Mouse (Mus musculus): ENCODE measurements around the gene Galk2. TPM values are rescaled to one million over a fixed set of nuclear protein-coding genes. Genes with fewer than 3 reads are reported as not detected.

Galk2 gene
- polyA plus RNA-seq, 1 experiment: 54.7 TPM

- 2% methylated on average over 23 of the region's 23 CpGs for WGBS
- TF ChIP-seq CTCF (conservative IDR thresholded peaks at IDR 0.05; ENCODE audit: insufficient read depth, insufficient read length, low read depth, low read length) (no peak), POLR2A (IDR thresholded peaks at IDR 0.05; ENCODE audit: low read depth, low read length) (no peak)
- H3K27me3 ChIP-seq (replicated peaks; ENCODE audit: control insufficient read depth, insufficient read depth, low read length): no peaks in the 10 kb centered on the region
- DNase-seq: peak; percentile 85
- H3K36me3 ChIP-seq (ENCODE audit: control insufficient read depth, insufficient read depth, low read length): no peaks in the 10 kb centered on the region
- H3K4me1 ChIP-seq (ENCODE audit: control insufficient read depth, insufficient read depth, low read length): peaks cover 2% of the 10 kb centered on the region; the same call in 1 of the 2 replicates
- H3K4me3 ChIP-seq (ENCODE audit: insufficient read depth, low read depth, low read length): peak overlapping the region; percentile 96
- 0 out of 2 replicates have a peak overlapping the region, but pooled peaks have one; percentile 27 for H3K27ac ChIP-seq (ENCODE audit: insufficient read depth, low read depth, low read length)
These were observed 7.3 kb downstream of the Galk2 start for GRCm38 (mm10) chr2:125866058-125866740.

GRCm38 (mm10) chr2:125868301-125868700 is 9.4 kb downstream of the Galk2 start:
- TF ChIP-seq POLR2A (IDR thresholded peaks at IDR 0.05; ENCODE audit: low read depth, low read length) (no peak), CTCF (conservative IDR thresholded peaks at IDR 0.05; ENCODE audit: insufficient read depth, insufficient read length, low read depth, low read length) (no peak)

GRCm38 (mm10) chr2:125870159-125870558 is 11.2 kb downstream of the Galk2 start:
- Histone ChIP-seq H3K4me3 (ENCODE audit: insufficient read depth, low read depth, low read length) (no peak overlapping the region), H3K4me1 (ENCODE audit: control insufficient read depth, insufficient read depth, low read length) (peaks cover 2% of the 10 kb centered on the region; the same call in 1 of the 2 replicates), H3K27ac (ENCODE audit: insufficient read depth, low read depth, low read length) (no peak overlapping the region), H3K27me3 (replicated peaks; ENCODE audit: control insufficient read depth, insufficient read depth, low read length) (no peaks in the 10 kb centered on the region), H3K36me3 (ENCODE audit: control insufficient read depth, insufficient read depth, low read length) (no peaks in the 10 kb centered on the region)
- TF ChIP-seq POLR2A (IDR thresholded peaks at IDR 0.05; ENCODE audit: low read depth, low read length) (no peak), CTCF (conservative IDR thresholded peaks at IDR 0.05; ENCODE audit: insufficient read depth, insufficient read length, low read depth, low read length) (no peak)
- DNase-seq: no peak
- 84% methylated on average over 3 of the region's 3 CpGs for WGBS

More at GRCm38 (mm10) chr2:125868301-125868700, 9.4 kb downstream of the Galk2 start:
- DNase-seq: no peak
- no peaks in the 10 kb centered on the region for H3K36me3 ChIP-seq (ENCODE audit: control insufficient read depth, insufficient read depth, low read length)
- H3K27me3 ChIP-seq (replicated peaks; ENCODE audit: control insufficient read depth, insufficient read depth, low read length): no peaks in the 10 kb centered on the region
- no peak overlapping the region for H3K27ac ChIP-seq (ENCODE audit: insufficient read depth, low read depth, low read length)
- WGBS: 86% methylated on average over 3 of the region's 3 CpGs
- no peak overlapping the region for H3K4me3 ChIP-seq (ENCODE audit: insufficient read depth, low read depth, low read length)
- H3K4me1 ChIP-seq (ENCODE audit: control insufficient read depth, insufficient read depth, low read length): peaks cover 2% of the 10 kb centered on the region; the same call in 1 of the 2 replicates

- TF ChIP-seq POLR2A (IDR thresholded peaks at IDR 0.05; ENCODE audit: low read depth, low read length) (no peak), CTCF (conservative IDR thresholded peaks at IDR 0.05; ENCODE audit: insufficient read depth, insufficient read length, low read depth, low read length) (no peak)
- Histone ChIP-seq H3K4me1 (ENCODE audit: control insufficient read depth, insufficient read depth, low read length) (no peaks in the 10 kb centered on the region), H3K4me3 (ENCODE audit: insufficient read depth, low read depth, low read length) (no peak overlapping the region), H3K27ac (ENCODE audit: insufficient read depth, low read depth, low read length) (no peak overlapping the region), H3K36me3 (ENCODE audit: control insufficient read depth, insufficient read depth, low read length) (no peaks in the 10 kb centered on the region), H3K27me3 (replicated peaks; ENCODE audit: control insufficient read depth, insufficient read depth, low read length) (no peaks in the 10 kb centered on the region)
- no peak for DNase-seq
- 55% methylated on average over 4 of the region's 4 CpGs for WGBS
These were observed 27.1 kb downstream of the Galk2 start for GRCm38 (mm10) chr2:125885891-125886576.

GRCm38 (mm10) chr2:125893096-125893495 is 34.2 kb downstream of the Galk2 start:
- H3K4me3 ChIP-seq (ENCODE audit: insufficient read depth, low read depth, low read length): no peak overlapping the region
- no peaks in the 10 kb centered on the region for H3K4me1 ChIP-seq (ENCODE audit: control insufficient read depth, insufficient read depth, low read length)
- 38% methylated on average over 6 of the region's 6 CpGs for WGBS
- peak; percentile 40 for DNase-seq
- peak; percentile 25; the same call in 1 of the 2 replicates for TF ChIP-seq CTCF (conservative IDR thresholded peaks at IDR 0.05; ENCODE audit: insufficient read depth, insufficient read length, low read depth, low read length)
- TF ChIP-seq POLR2A (IDR thresholded peaks at IDR 0.05; ENCODE audit: low read depth, low read length): no peak
- no peaks in the 10 kb centered on the region for H3K27me3 ChIP-seq (replicated peaks; ENCODE audit: control insufficient read depth, insufficient read depth, low read length)
- no peaks in the 10 kb centered on the region; the same call in 1 of the 2 replicates for H3K36me3 ChIP-seq (ENCODE audit: control insufficient read depth, insufficient read depth, low read length)
- no peak overlapping the region for H3K27ac ChIP-seq (ENCODE audit: insufficient read depth, low read depth, low read length)

GRCm38 (mm10) chr2:125895099-125895498 is 36.2 kb downstream of the Galk2 start:
- 89% methylated on average over 4 of the region's 4 CpGs for WGBS
- no peak for DNase-seq
- Histone ChIP-seq H3K27me3 (replicated peaks; ENCODE audit: control insufficient read depth, insufficient read depth, low read length) (no peaks in the 10 kb centered on the region), H3K4me3 (ENCODE audit: insufficient read depth, low read depth, low read length) (no peak overlapping the region), H3K36me3 (ENCODE audit: control insufficient read depth, insufficient read depth, low read length) (no peaks in the 10 kb centered on the region; the same call in 1 of the 2 replicates), H3K4me1 (ENCODE audit: control insufficient read depth, insufficient read depth, low read length) (no peaks in the 10 kb centered on the region), H3K27ac (ENCODE audit: insufficient read depth, low read depth, low read length) (no peak overlapping the region)
- no peak for TF ChIP-seq CTCF (conservative IDR thresholded peaks at IDR 0.05; ENCODE audit: insufficient read depth, insufficient read length, low read depth, low read length)
- TF ChIP-seq POLR2A (IDR thresholded peaks at IDR 0.05; ENCODE audit: low read depth, low read length): no peak

GRCm38 (mm10) chr2:125896355-125896754 is 37.4 kb downstream of the Galk2 start:
- no peak for DNase-seq
- Histone ChIP-seq H3K27ac (ENCODE audit: insufficient read depth, low read depth, low read length) (no peak overlapping the region), H3K27me3 (replicated peaks; ENCODE audit: control insufficient read depth, insufficient read depth, low read length) (no peaks in the 10 kb centered on the region), H3K36me3 (ENCODE audit: control insufficient read depth, insufficient read depth, low read length) (no peaks in the 10 kb centered on the region; the same call in 1 of the 2 replicates), H3K4me3 (ENCODE audit: insufficient read depth, low read depth, low read length) (no peak overlapping the region), H3K4me1 (ENCODE audit: control insufficient read depth, insufficient read depth, low read length) (no peaks in the 10 kb centered on the region)
- TF ChIP-seq CTCF (conservative IDR thresholded peaks at IDR 0.05; ENCODE audit: insufficient read depth, insufficient read length, low read depth, low read length) (no peak), POLR2A (IDR thresholded peaks at IDR 0.05; ENCODE audit: low read depth, low read length) (no peak)
- WGBS: 91% methylated on average over 3 of the region's 3 CpGs

Measured in kidney, adult 2 months (tissue).